In genomic region chr2:76490198-76490597, GRCm38 (mm10) we compare ENCODE assay signal across 21 mouse cellular contexts.
"Had no signal": no experiment of that assay in that cellular context is flagged by ENCODE, and none has a peak within 500 bp of the region (broad histone marks: within the 10 kb centered on the region; RNA-seq: fewer than 3 reads in every experiment).

No protein-coding gene starts in this region.

- H3K4me1 ChIP-seq: intestine, embryonic 15.5 days; limb, embryonic 12.5 days; limb, embryonic 15.5 days; megakaryocyte, embryonic 14.5 days had no signal

- H3K9me3 ChIP-seq: intestine, embryonic 15.5 days; kidney, embryonic 15.5 days; limb, embryonic 12.5 days; limb, embryonic 15.5 days; megakaryocyte, embryonic 14.5 days; midbrain, embryonic 10.5 days; neural tube, embryonic 13.5 days had no signal

- H3K4me3 ChIP-seq: intestine, embryonic 15.5 days; kidney, embryonic 15.5 days; limb, embryonic 12.5 days; limb, embryonic 15.5 days; megakaryocyte, embryonic 14.5 days; midbrain, embryonic 10.5 days; neural tube, embryonic 13.5 days had no signal

- H3K9ac ChIP-seq: intestine, embryonic 15.5 days; kidney, embryonic 15.5 days; limb, embryonic 12.5 days; limb, embryonic 15.5 days; liver, embryonic 14.5 days; liver, postnatal 0 days; neural tube, embryonic 13.5 days had no signal

- H3K4me2 ChIP-seq: intestine, embryonic 15.5 days; kidney, embryonic 15.5 days; limb, embryonic 12.5 days; limb, embryonic 15.5 days; liver, embryonic 11.5 days; neural tube, embryonic 13.5 days had no signal

- H3K27ac ChIP-seq: intestine, embryonic 15.5 days; kidney, embryonic 15.5 days; limb, embryonic 12.5 days; limb, embryonic 15.5 days; liver, embryonic 14.5 days; midbrain, embryonic 10.5 days; neural tube, embryonic 13.5 days had no signal

- H3K36me3 ChIP-seq: intestine, embryonic 15.5 days; kidney, embryonic 15.5 days; limb, embryonic 12.5 days; limb, embryonic 15.5 days; midbrain, embryonic 10.5 days; neural tube, embryonic 13.5 days had no signal

- DNase-seq: kidney, adult 11 months; kidney, adult 8-10 months; kidney, postnatal 10 days; left cerebral cortex, postnatal 4 days; liver, postnatal 0 days; midbrain, embryonic 14.5 days; retina, postnatal 1 day; right cerebral cortex, postnatal 25 days; spleen, adult 18-20 months; thymus, adult 18-20 months; thymus, postnatal 36 days had no signal

- H3K27me3 ChIP-seq: intestine, embryonic 15.5 days; kidney, embryonic 15.5 days; limb, embryonic 12.5 days; limb, embryonic 15.5 days; megakaryocyte, embryonic 14.5 days; neural tube, embryonic 13.5 days had no signal

- ATAC-seq: hindbrain, embryonic 16.5 days; intestine, embryonic 15.5 days; liver, postnatal 0 days had no signal
